Mouse (Mus musculus): ENCODE data around the gene Synpo2.

DNA sequence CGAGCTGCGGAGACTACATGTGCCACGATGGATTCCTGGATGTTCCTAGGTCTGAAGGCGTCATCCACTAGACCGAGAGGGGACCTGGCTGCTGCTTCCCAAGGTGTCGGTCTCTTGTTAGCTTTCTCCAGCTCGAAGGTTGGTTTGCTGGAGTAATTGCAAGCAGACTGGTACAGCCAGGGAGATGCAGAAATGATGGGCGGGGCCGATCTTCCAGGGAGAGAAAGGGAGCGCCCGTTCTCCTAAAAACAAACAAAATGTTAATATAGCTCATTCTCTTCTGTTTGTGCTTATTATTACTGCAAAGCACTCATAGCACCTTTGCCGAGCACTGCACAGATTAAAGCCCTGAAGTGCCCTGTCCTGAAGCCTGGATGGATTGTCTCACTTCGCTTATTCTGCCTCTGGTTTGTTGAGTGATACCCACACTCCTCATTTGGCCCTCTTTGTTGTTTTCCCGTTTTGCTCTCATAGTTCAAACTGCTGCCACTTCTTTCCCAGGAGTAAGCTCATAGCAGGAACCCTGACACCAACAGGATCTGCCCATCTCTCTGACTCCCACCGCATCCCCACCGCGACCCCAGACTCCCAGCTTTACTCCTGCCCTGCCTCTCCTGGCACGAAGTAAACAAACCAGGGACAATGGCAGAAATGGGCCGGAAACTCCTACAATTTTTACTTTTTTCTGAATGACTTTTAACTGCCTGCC is 155.8 kb downstream of the Synpo2 start:
- TF ChIP-seq CTCF (IDR thresholded peaks at IDR 0.05; ENCODE audit: borderline replicate concordance, extremely low read depth, insufficient read depth, insufficient read length) (no peak), POLR2A (IDR thresholded peaks at IDR 0.05; ENCODE audit: borderline replicate concordance, extremely low read depth, insufficient read depth, insufficient read length, poor library complexity, severe bottlenecking) (no peak)

All from brain, embryonic 14.5 days (tissue).